ENCODE assay signal across 8 mouse cellular contexts in the genomic region with DNA sequence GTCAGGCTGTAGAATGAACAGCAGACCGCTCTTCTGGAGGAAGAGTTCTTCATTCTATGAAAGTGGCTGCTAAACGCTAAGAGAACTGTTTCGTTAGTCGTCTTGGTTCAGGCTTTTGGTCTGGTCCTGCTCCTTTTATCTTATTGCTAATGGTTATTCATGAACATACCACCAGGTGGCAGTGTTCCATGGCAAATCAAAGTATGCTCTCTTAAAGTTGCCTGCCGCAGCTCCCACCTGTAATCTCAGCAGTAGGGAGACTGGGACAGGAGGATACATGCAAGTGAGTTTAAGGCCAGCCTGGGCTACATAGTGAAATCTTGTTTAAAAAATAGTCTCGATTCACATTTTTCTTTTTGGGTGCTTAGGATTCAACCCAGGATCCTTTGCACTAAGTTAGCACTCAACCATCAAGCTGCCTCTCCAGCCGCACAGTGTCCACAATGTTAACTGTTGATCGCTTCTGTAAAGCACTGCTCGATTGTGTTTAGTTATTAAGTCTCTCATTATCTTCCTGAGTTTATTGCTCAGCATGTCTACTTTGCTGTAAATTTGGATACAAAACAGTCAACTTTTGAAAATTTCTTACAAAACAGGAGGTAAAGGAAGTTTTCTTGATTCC. TPM values are rescaled to one million over a fixed set of nuclear protein-coding genes. Genes with fewer than 3 reads are reported as not detected.
A peak's percentile ranks its signal among the peaks of the same experiment; 100 is the strongest.
DNase-seq lines count a peak whose midpoint lies in the region; ATAC-seq and TF ChIP-seq lines count a peak whose summit lies in the region.

No protein-coding gene starts in this region.

- no peaks in the 10 kb centered on the region for H3K27me3 ChIP-seq in forebrain, embryonic 14.5 days (replicated peaks; ENCODE audit: control insufficient read depth, insufficient read depth, low read length)
- no peaks in the 10 kb centered on the region for H3K27me3 ChIP-seq in intestine, postnatal 0 days (replicated peaks; ENCODE audit: control insufficient read depth, insufficient read depth, low read length)
- H3K27me3 ChIP-seq in liver, embryonic 13.5 days, result 0 out of 2 replicates have a peak, but pooled peaks cover 2% of the 10 kb centered on the region

- no peaks in the 10 kb centered on the region for H3K9me3 ChIP-seq in forebrain, embryonic 14.5 days (replicated peaks; ENCODE audit: control insufficient read depth, low read length)
- no peaks in the 10 kb centered on the region for H3K9me3 ChIP-seq in intestine, postnatal 0 days (ENCODE audit: control insufficient read depth)
- no peaks in the 10 kb centered on the region for H3K9me3 ChIP-seq in liver, embryonic 13.5 days (replicated peaks)

- no peak overlapping the region for H3K27ac ChIP-seq in forebrain, embryonic 14.5 days (ENCODE audit: low read depth, low read length)
- no peak overlapping the region for H3K27ac ChIP-seq in intestine, postnatal 0 days (ENCODE audit: low read depth, low read length)
- no peak overlapping the region for H3K27ac ChIP-seq in liver, embryonic 13.5 days

- ATAC-seq in forebrain, embryonic 14.5 days, result peak; percentile 63
- ATAC-seq in intestine, postnatal 0 days, result no peak
- ATAC-seq in liver, embryonic 13.5 days (ENCODE audit: low read depth), result no peak
- ATAC-seq in neutrophil, adult 5-6 weeks (ENCODE audit: extremely low read depth, insufficient number of reproducible peaks, low FRiP score, poor library complexity, severe bottlenecking), result peak; percentile 66; the same call in 1 of the 2 replicates

- H3K36me3 ChIP-seq in forebrain, embryonic 14.5 days (ENCODE audit: control insufficient read depth, insufficient read depth, low read length), result no peaks in the 10 kb centered on the region
- H3K36me3 ChIP-seq in intestine, postnatal 0 days (ENCODE audit: control insufficient read depth, insufficient read depth), result no peaks in the 10 kb centered on the region
- H3K36me3 ChIP-seq in liver, embryonic 13.5 days, result no peaks in the 10 kb centered on the region

- DNase-seq in urinary bladder, postnatal 36 days (ENCODE audit: low spot score in 2 of 2), result peak; percentile 5 to 6
- DNase-seq in urinary bladder, adult 2 months (ENCODE audit: low spot score), result no peak
- peak; percentile 55 for DNase-seq in c-Kit-positive CD71-positive TER-119-positive erythroid progenitor cells, embryonic 14.5 days (ENCODE audit: low spot score)
- peak; percentile 81 for DNase-seq in forebrain, embryonic 14.5 days (ENCODE audit: low spot score)
- peak; percentile 20 for DNase-seq in liver, embryonic 13.5 days
- DNase-seq in ovary, postnatal 36 days (ENCODE audit: low spot score), result no peak

- H3K9ac ChIP-seq in forebrain, embryonic 14.5 days (ENCODE audit: low read length), result no peak overlapping the region
- no peak overlapping the region for H3K9ac ChIP-seq in intestine, postnatal 0 days (ENCODE audit: low read depth, low read length)
- no peak overlapping the region for H3K9ac ChIP-seq in liver, embryonic 13.5 days

- 39% methylated on average over 9 of the region's 9 CpGs for WGBS in forebrain, embryonic 14.5 days
- 36% methylated on average over 9 of the region's 9 CpGs for WGBS in intestine, postnatal 0 days
- 25% methylated on average over 9 of the region's 9 CpGs for WGBS in liver, embryonic 13.5 days (ENCODE audit: insufficient replicate concordance)

- peak; percentile 89 for TF ChIP-seq CTCF in intestine, postnatal 0 days (IDR thresholded peaks at IDR 0.05; ENCODE audit: low read depth)

- H3K4me3 ChIP-seq in forebrain, embryonic 14.5 days (ENCODE audit: low read depth, low read length), result no peak overlapping the region
- H3K4me3 ChIP-seq in intestine, postnatal 0 days (ENCODE audit: low read depth, low read length), result no peak overlapping the region
- no peak overlapping the region for H3K4me3 ChIP-seq in liver, embryonic 13.5 days (replicated peaks)

- H3K4me1 ChIP-seq in forebrain, embryonic 14.5 days (ENCODE audit: control insufficient read depth, insufficient read depth, low read length), result no peaks in the 10 kb centered on the region
- H3K4me1 ChIP-seq in intestine, postnatal 0 days (replicated peaks; ENCODE audit: control insufficient read depth, insufficient read depth, low read length), result no peaks in the 10 kb centered on the region
- no peaks in the 10 kb centered on the region for H3K4me1 ChIP-seq in liver, embryonic 13.5 days (replicated peaks)

- H3K4me2 ChIP-seq in forebrain, embryonic 14.5 days (ENCODE audit: low read length), result no peak overlapping the region
- no peak overlapping the region for H3K4me2 ChIP-seq in intestine, postnatal 0 days (replicated peaks; ENCODE audit: low read depth)
- H3K4me2 ChIP-seq in liver, embryonic 13.5 days, result no peak overlapping the region

RNA-seq across cellular contexts. Expression of a gene that starts 35.6 kb away (rescaled TPM):
- polyA plus RNA-seq in urinary bladder, adult 2 months (2012; rRNA removed), result 32.6 and 34.3 TPM in 2 replicates
- polyA plus RNA-seq in forebrain, embryonic 14.5 days (2014; fragmentation: Nextera tagmentation; extraction: Ambion mirVana), result 47.2 and 47.7 TPM in 2 replicates
- 111 and 112 TPM in 2 replicates for polyA plus RNA-seq in intestine, postnatal 0 days (2015; fragmentation: Nextera tagmentation; extraction: Ambion mirVana)
- 38.8 and 45.8 TPM in 2 replicates for polyA plus RNA-seq in liver, embryonic 13.5 days (2015; fragmentation: Nextera tagmentation; extraction: Ambion mirVana)
- 42.9 and 46.4 TPM in 2 replicates for total RNA-seq in neutrophil, adult 5-6 weeks (2017)

RNA-seq across cellular contexts. Expression of a gene that starts 36.0 kb away (rescaled TPM):
- 3.6 and 3.7 TPM in 2 replicates for polyA plus RNA-seq in urinary bladder, adult 2 months (2012; rRNA removed)
- polyA plus RNA-seq in forebrain, embryonic 14.5 days (2014; fragmentation: Nextera tagmentation; extraction: Ambion mirVana), result 10.4 and 11.0 TPM in 2 replicates
- polyA plus RNA-seq in intestine, postnatal 0 days (2015; fragmentation: Nextera tagmentation; extraction: Ambion mirVana), result 7.6 and 8.9 TPM in 2 replicates
- polyA plus RNA-seq in liver, embryonic 13.5 days (2015; fragmentation: Nextera tagmentation; extraction: Ambion mirVana), result 20.5 and 23.4 TPM in 2 replicates
- total RNA-seq in neutrophil, adult 5-6 weeks (2017), result 1.4 and 3.9 TPM in 2 replicates

Comparison
In these comparisons a context has a peak if more than half of its experiments do, and no peak if none do; other contexts are left out.
1. DNase-seq: peak in urinary bladder, postnatal 36 days (2 of 2), c-Kit-positive CD71-positive TER-119-positive erythroid progenitor cells, embryonic 14.5 days (single experiment), forebrain, embryonic 14.5 days (single experiment) and liver, embryonic 13.5 days (single experiment); none in urinary bladder, adult 2 months (single experiment) and ovary, postnatal 36 days (single experiment).
2. ATAC-seq: peak in forebrain, embryonic 14.5 days (single experiment) and neutrophil, adult 5-6 weeks (single experiment); none in intestine, postnatal 0 days (single experiment) and liver, embryonic 13.5 days (single experiment).